ENCODE assay signal across 24 mouse cellular contexts in the genomic region with DNA sequence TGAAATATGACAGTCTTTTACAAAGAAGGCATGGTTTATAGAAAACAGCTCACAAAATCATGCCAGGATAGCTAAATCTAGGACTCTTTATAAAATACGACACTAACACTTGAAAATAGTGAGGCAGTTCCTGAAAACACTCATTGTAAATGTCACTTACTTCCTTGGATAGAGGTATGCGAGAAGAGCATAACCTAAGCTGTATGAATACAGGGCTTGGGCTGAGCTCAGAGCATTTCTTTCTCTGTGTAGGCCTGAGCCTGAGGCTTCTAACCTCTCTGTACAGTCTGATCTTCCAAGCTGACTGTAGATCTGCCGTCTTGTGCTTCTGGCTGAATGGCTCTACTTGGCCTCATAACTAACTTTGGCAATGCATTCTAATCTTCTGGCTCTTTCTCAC.
DNase-seq lines count a peak whose midpoint lies in the region; ATAC-seq lines count a peak whose summit lies in the region.
"Had no signal": no experiment of that assay in that cellular context is flagged by ENCODE, and none has a peak within 500 bp of the region (broad histone marks: within the 10 kb centered on the region; RNA-seq: fewer than 3 reads in every experiment).

No protein-coding gene starts in this region.

- H3K9me3 ChIP-seq in midbrain, embryonic 12.5 days, result no peaks in the 10 kb centered on the region
- H3K9me3 ChIP-seq in midbrain, embryonic 16.5 days (replicated peaks; ENCODE audit: control insufficient read depth, low read length, poor library complexity, severe bottlenecking), result no peaks in the 10 kb centered on the region
- H3K9me3 ChIP-seq: embryonic facial prominence, embryonic 10.5 days; embryonic facial prominence, embryonic 12.5 days; forebrain, embryonic 13.5 days; forebrain, embryonic 15.5 days; G1E had no signal

- WGBS in midbrain, embryonic 12.5 days, result 91% methylated on average over 3 of the region's 3 CpGs
- 95% methylated on average over 3 of the region's 3 CpGs for WGBS in midbrain, embryonic 16.5 days

- H3K36me3 ChIP-seq in midbrain, embryonic 12.5 days, result peaks cover 50% of the 10 kb centered on the region
- peaks cover 27% of the 10 kb centered on the region for H3K36me3 ChIP-seq in midbrain, embryonic 16.5 days (ENCODE audit: control insufficient read depth, insufficient read depth, low read length)

- no peak overlapping the region for H3K9ac ChIP-seq in midbrain, embryonic 12.5 days (replicated peaks)
- no peak overlapping the region for H3K9ac ChIP-seq in midbrain, embryonic 16.5 days (ENCODE audit: low read depth, low read length)
- H3K9ac ChIP-seq: embryonic facial prominence, embryonic 12.5 days; forebrain, embryonic 13.5 days; forebrain, embryonic 15.5 days; forebrain, postnatal 0 days had no signal

- ATAC-seq in frontal cortex, adult (ENCODE audit: low TSS enrichment), result peak; percentile 58
- ATAC-seq in midbrain, embryonic 12.5 days (ENCODE audit: low FRiP score, low read depth), result no peak
- no peak for ATAC-seq in midbrain, embryonic 16.5 days
- ATAC-seq: activated CD4-positive, CD25-positive, alpha-beta regulatory T cell, adult 4 months; CD4-positive, CD25-positive, alpha-beta regulatory T cell, adult 4 months; forebrain, embryonic 13.5 days; forebrain, embryonic 15.5 days; forebrain, postnatal 0 days; Patski had no signal

- no peaks in the 10 kb centered on the region for H3K27me3 ChIP-seq in midbrain, embryonic 12.5 days
- H3K27me3 ChIP-seq in midbrain, embryonic 16.5 days (ENCODE audit: control insufficient read depth, insufficient read depth, low read depth, low read length), result no peaks in the 10 kb centered on the region
- H3K27me3 ChIP-seq: CH12.LX; embryonic facial prominence, embryonic 12.5 days; forebrain, embryonic 13.5 days; forebrain, embryonic 15.5 days; Patski had no signal

- no peak overlapping the region for H3K4me3 ChIP-seq in midbrain, embryonic 12.5 days
- H3K4me3 ChIP-seq in midbrain, embryonic 16.5 days (ENCODE audit: low read depth, low read length), result no peak overlapping the region
- H3K4me3 ChIP-seq: embryonic facial prominence, embryonic 10.5 days; embryonic facial prominence, embryonic 12.5 days; forebrain, embryonic 13.5 days; forebrain, embryonic 15.5 days had no signal

- 0 out of 2 replicates have a peak overlapping the region, but pooled peaks have one; percentile 0 for H3K27ac ChIP-seq in midbrain, embryonic 12.5 days (replicated peaks)
- no peak overlapping the region for H3K27ac ChIP-seq in midbrain, embryonic 16.5 days (ENCODE audit: low read length)
- H3K27ac ChIP-seq: embryonic facial prominence, embryonic 10.5 days; embryonic facial prominence, embryonic 12.5 days; forebrain, embryonic 13.5 days; forebrain, embryonic 15.5 days had no signal

- DNase-seq in frontal cortex, postnatal 10 days (ENCODE audit: low spot score in 2 of 2), result no peak
- DNase-seq in gonadal fat pad, adult 2 months (ENCODE audit: low read depth), result peak; percentile 55
- no peak for DNase-seq in kidney, adult 9 months
- DNase-seq: adrenal gland, adult 8-10 months; adrenal gland, postnatal 14 days; adrenal gland, postnatal 36 days; B cell, adult 2 months; cerebellum, adult 11 months; cerebellum, adult 8-10 months; cerebellum, adult 9-11 months; cerebellum, postnatal 14 days; forebrain, postnatal 0 days had no signal

- no peaks in the 10 kb centered on the region for H3K4me1 ChIP-seq in midbrain, embryonic 12.5 days
- no peaks in the 10 kb centered on the region for H3K4me1 ChIP-seq in midbrain, embryonic 16.5 days (ENCODE audit: control insufficient read depth, insufficient read depth, low read length)
- H3K4me1 ChIP-seq: embryonic facial prominence, embryonic 10.5 days; embryonic facial prominence, embryonic 12.5 days; forebrain, embryonic 13.5 days; forebrain, embryonic 15.5 days had no signal

- H3K4me2 ChIP-seq in midbrain, embryonic 12.5 days (replicated peaks), result no peak overlapping the region
- no peak overlapping the region for H3K4me2 ChIP-seq in midbrain, embryonic 16.5 days (ENCODE audit: low read length)
- H3K4me2 ChIP-seq: embryonic facial prominence, embryonic 12.5 days; forebrain, embryonic 13.5 days; forebrain, embryonic 15.5 days had no signal
